In genomic region chr11:19774010-19774409, GRCm38 (mm10) we compare ENCODE assay signal across 15 mouse cellular contexts.
DNase-seq lines count a peak whose midpoint lies in the region; ATAC-seq lines count a peak whose summit lies in the region.
"Had no signal": no experiment of that assay in that cellular context is flagged by ENCODE, and none has a peak within 500 bp of the region (broad histone marks: within the 10 kb centered on the region; RNA-seq: fewer than 3 reads in every experiment).

No protein-coding gene starts in this region.

- H3K36me3 ChIP-seq in hindbrain, embryonic 13.5 days = no peaks in the 10 kb centered on the region
- no peaks in the 10 kb centered on the region for H3K36me3 ChIP-seq in hindbrain, embryonic 11.5 days (ENCODE audit: control insufficient read depth, insufficient read depth, low read length)
- no peaks in the 10 kb centered on the region for H3K36me3 ChIP-seq in embryonic facial prominence, embryonic 15.5 days
- no peaks in the 10 kb centered on the region for H3K36me3 ChIP-seq in midbrain, embryonic 13.5 days

- 0 out of 2 replicates have a peak, but pooled peaks cover 5% of the 10 kb centered on the region for H3K4me1 ChIP-seq in hindbrain, embryonic 13.5 days (replicated peaks)
- no peaks in the 10 kb centered on the region for H3K4me1 ChIP-seq in hindbrain, embryonic 11.5 days (replicated peaks; ENCODE audit: control insufficient read depth, insufficient read depth, low read length)
- H3K4me1 ChIP-seq in embryonic facial prominence, embryonic 15.5 days = peaks cover 19% of the 10 kb centered on the region
- peaks cover 5% of the 10 kb centered on the region for H3K4me1 ChIP-seq in midbrain, embryonic 13.5 days (replicated peaks)

- no peaks in the 10 kb centered on the region for H3K9me3 ChIP-seq in hindbrain, embryonic 13.5 days
- H3K9me3 ChIP-seq in hindbrain, embryonic 11.5 days (ENCODE audit: control insufficient read depth, low read length) = no peaks in the 10 kb centered on the region
- no peaks in the 10 kb centered on the region; the same call in 1 of the 2 replicates for H3K9me3 ChIP-seq in embryonic facial prominence, embryonic 15.5 days (replicated peaks)
- no peaks in the 10 kb centered on the region for H3K9me3 ChIP-seq in midbrain, embryonic 13.5 days

- H3K9ac ChIP-seq in hindbrain, embryonic 13.5 days = no peak overlapping the region
- H3K9ac ChIP-seq in hindbrain, embryonic 11.5 days (ENCODE audit: low read depth, low read length) = no peak overlapping the region
- no peak overlapping the region for H3K9ac ChIP-seq in embryonic facial prominence, embryonic 15.5 days
- no peak overlapping the region for H3K9ac ChIP-seq in midbrain, embryonic 13.5 days (replicated peaks)

- H3K27ac ChIP-seq in hindbrain, embryonic 13.5 days = no peak overlapping the region
- H3K27ac ChIP-seq in hindbrain, embryonic 11.5 days (ENCODE audit: low read depth, low read length) = no peak overlapping the region
- H3K27ac ChIP-seq in embryonic facial prominence, embryonic 15.5 days (replicated peaks) = peak overlapping the region; percentile 51
- no peak overlapping the region for H3K27ac ChIP-seq in midbrain, embryonic 13.5 days
- H3K27ac ChIP-seq: heart, adult 2 months; macrophage had no signal

- WGBS in hindbrain, embryonic 13.5 days = 23% methylated on average over 9 of the region's 9 CpGs
- 37% methylated on average over 9 of the region's 9 CpGs for WGBS in hindbrain, embryonic 11.5 days
- WGBS in embryonic facial prominence, embryonic 15.5 days = 18% methylated on average over 9 of the region's 9 CpGs
- 7% methylated on average over 9 of the region's 9 CpGs for WGBS in midbrain, embryonic 13.5 days

- H3K4me3 ChIP-seq in hindbrain, embryonic 13.5 days = no peak overlapping the region
- no peak overlapping the region for H3K4me3 ChIP-seq in hindbrain, embryonic 11.5 days (ENCODE audit: low read depth, low read length)
- H3K4me3 ChIP-seq in embryonic facial prominence, embryonic 15.5 days (replicated peaks) = no peak overlapping the region
- H3K4me3 ChIP-seq in midbrain, embryonic 13.5 days (replicated peaks) = no peak overlapping the region
- H3K4me3 ChIP-seq: heart, adult 2 months had no signal

- H3K27me3 ChIP-seq in hindbrain, embryonic 13.5 days = no peaks in the 10 kb centered on the region
- no peaks in the 10 kb centered on the region for H3K27me3 ChIP-seq in hindbrain, embryonic 11.5 days (ENCODE audit: control insufficient read depth, insufficient read depth, low read length)
- H3K27me3 ChIP-seq in embryonic facial prominence, embryonic 15.5 days = no peaks in the 10 kb centered on the region
- H3K27me3 ChIP-seq in midbrain, embryonic 13.5 days = peaks cover 9% of the 10 kb centered on the region; the same call in 1 of the 2 replicates

- peak; percentile 65 for ATAC-seq in hindbrain, embryonic 13.5 days (ENCODE audit: low FRiP score)
- ATAC-seq in hindbrain, embryonic 11.5 days (ENCODE audit: low FRiP score) = no peak
- ATAC-seq in embryonic facial prominence, embryonic 15.5 days (ENCODE audit: insufficient number of reproducible peaks, low FRiP score, low TSS enrichment, low read depth) = no peak
- ATAC-seq in midbrain, embryonic 13.5 days = peak; percentile 77
- no peak for ATAC-seq in monocyte, adult 5-6 weeks (replicated peaks; ENCODE audit: insufficient number of reproducible peaks, low FRiP score, low TSS enrichment, poor library complexity, severe bottlenecking)
- no peak for ATAC-seq in megakaryocyte-erythroid progenitor cell, adult 5-6 weeks (replicated peaks; ENCODE audit: low FRiP score, low TSS enrichment, poor library complexity, severe bottlenecking)

- DNase-seq in hindbrain, embryonic 11.5 days (ENCODE audit: low spot score) = no peak
- DNase-seq in adrenal gland, postnatal 10 days = peak; percentile 15
- DNase-seq in cerebellum, postnatal 10 days = no peak
- DNase-seq: cerebellum, adult 18-20 months; heart, adult 2 months; heart, postnatal 36 days; kidney, adult 18-20 months; lung, adult 18-20 months; right cerebral cortex, adult 18-20 months had no signal

- no peak overlapping the region for H3K4me2 ChIP-seq in hindbrain, embryonic 13.5 days
- H3K4me2 ChIP-seq in hindbrain, embryonic 11.5 days (replicated peaks; ENCODE audit: low read depth, low read length) = no peak overlapping the region
- H3K4me2 ChIP-seq in embryonic facial prominence, embryonic 15.5 days (replicated peaks) = no peak overlapping the region
- no peak overlapping the region for H3K4me2 ChIP-seq in midbrain, embryonic 13.5 days (replicated peaks)

Comparison
In these comparisons a context has a peak if more than half of its experiments do, and no peak if none do; other contexts are left out.
1. ATAC-seq: peak in hindbrain, embryonic 13.5 days (single experiment) and midbrain, embryonic 13.5 days (single experiment); none in hindbrain, embryonic 11.5 days (single experiment), embryonic facial prominence, embryonic 15.5 days (single experiment), monocyte, adult 5-6 weeks (single experiment) and megakaryocyte-erythroid progenitor cell, adult 5-6 weeks (single experiment).